Mouse (Mus musculus) bone marrow, adult 2 months (tissue): ENCODE measurements around the gene Nipsnap1. TPM values are rescaled to one million over a fixed set of nuclear protein-coding genes. Genes with fewer than 3 reads are reported as not detected.

ENCODE experiments used
- H3K27ac ChIP-seq: fragments of 200-500 bp; 2 replicates; pipeline ENCODE4 v1.5.1; 2012; ENCODE audit warnings: low read depth, mild to moderate bottlenecking, control low read depth, inconsistent platforms, low read length; ENCODE audit not compliant: control insufficient read depth, poor library complexity, insufficient read depth
- H3K4me1 ChIP-seq: fragments of 200-500 bp; 2 replicates; pipeline ENCODE4 v1.6.1; 2011; ENCODE audit warnings: low read length; ENCODE audit not compliant: control insufficient read depth, insufficient read depth
- H3K4me3 ChIP-seq: fragments of 200-500 bp; replicated peaks from 2 replicates; pipeline ENCODE3; 2011; ENCODE audit warnings: mild to moderate bottlenecking, low read depth, low read length, control low read depth; ENCODE audit not compliant: control insufficient read depth
- CTCF ChIP-seq: fragments of 200-500 bp; IDR thresholded peaks from 2 replicates; pipeline ENCODE4 v1.5.1; 2011; ENCODE audit warnings: low read length, control low read depth; ENCODE audit not compliant: control insufficient read depth, insufficient read depth
- POLR2A ChIP-seq: fragments of 200-500 bp; IDR thresholded peaks from 2 replicates; pipeline ENCODE4 v1.6.1; 2011; ENCODE audit warnings: low read depth, mild to moderate bottlenecking, control low read depth, low read length, borderline replicate concordance; ENCODE audit not compliant: control insufficient read depth
- WGBS: fragments of 180-500 bp; shearing (Covaris S2); methylation state at CpG from one replicate; pipeline ENCODE4 v1.1.7; 2018; 5-methylcytosine and 5-hydroxymethylcytosine counted together
- polyA plus RNA-seq: library from polyadenylated mRNA; stranded (reverse); fragments of >200 nt; gene quantifications from 2 replicates; pipeline ENCODE4 v1.2.4, GENCODE M21; 2011; ENCODE audit warnings: low replicate concordance; ENCODE audit not compliant: missing spikeins, insufficient read depth, insufficient read length

Nipsnap1 gene
- polyA plus RNA-seq, 1 experiment, result 11.5 TPM

DNA sequence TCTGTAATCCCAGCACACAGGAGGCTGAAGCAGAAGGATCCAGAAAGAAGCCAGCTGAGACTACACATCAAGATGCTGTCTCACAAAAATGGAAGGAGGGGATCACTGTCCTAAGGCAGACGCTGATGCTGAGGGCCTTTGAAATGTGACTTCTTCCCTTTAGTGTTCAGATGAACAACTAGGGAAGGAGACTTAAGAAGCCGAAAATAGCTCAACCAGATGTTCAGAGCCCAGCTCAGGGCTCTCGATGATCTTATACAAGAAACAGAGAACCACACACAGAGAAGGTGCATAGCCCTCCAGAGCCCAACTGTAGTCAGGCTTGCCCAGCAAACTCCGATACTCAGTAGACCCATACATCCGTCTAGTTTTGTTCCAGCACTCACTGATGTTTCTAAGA, 36.4 kb upstream of the Nipsnap1 start:
- 60% methylated on average over 5 of the region's 5 CpGs for WGBS
- Histone ChIP-seq H3K27ac (no peak overlapping the region), H3K4me1 (no peaks in the 10 kb centered on the region; the same call in 1 of the 2 replicates), H3K4me3 (no peak overlapping the region)
- TF ChIP-seq POLR2A (no peak), CTCF (no peak)

DNA sequence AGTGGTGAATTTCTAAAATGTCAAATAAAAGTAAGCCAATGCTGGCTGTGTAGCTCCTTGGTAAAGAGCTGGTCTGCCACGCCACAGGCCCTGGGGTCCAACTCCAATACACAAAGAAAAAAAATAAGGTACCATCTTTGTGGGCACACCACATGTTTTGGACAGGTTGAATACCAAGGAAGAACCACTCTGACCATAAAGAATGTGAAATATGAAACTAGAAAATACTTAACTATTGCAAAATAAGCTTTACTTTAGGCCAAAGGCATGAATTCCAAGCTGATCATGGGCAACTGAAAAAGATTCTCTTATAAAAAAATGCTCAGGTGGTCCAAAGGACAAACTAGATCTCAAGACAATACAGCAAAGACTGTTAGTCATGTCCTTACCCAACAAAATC, 35.5 kb upstream of the Nipsnap1 start:
- TF ChIP-seq CTCF, result no peak
- 76% methylated on average over 1 of the region's 1 CpGs for WGBS
- Histone ChIP-seq H3K27ac (no peak overlapping the region), H3K4me1 (no peaks in the 10 kb centered on the region), H3K4me3 (no peak overlapping the region)

DNA sequence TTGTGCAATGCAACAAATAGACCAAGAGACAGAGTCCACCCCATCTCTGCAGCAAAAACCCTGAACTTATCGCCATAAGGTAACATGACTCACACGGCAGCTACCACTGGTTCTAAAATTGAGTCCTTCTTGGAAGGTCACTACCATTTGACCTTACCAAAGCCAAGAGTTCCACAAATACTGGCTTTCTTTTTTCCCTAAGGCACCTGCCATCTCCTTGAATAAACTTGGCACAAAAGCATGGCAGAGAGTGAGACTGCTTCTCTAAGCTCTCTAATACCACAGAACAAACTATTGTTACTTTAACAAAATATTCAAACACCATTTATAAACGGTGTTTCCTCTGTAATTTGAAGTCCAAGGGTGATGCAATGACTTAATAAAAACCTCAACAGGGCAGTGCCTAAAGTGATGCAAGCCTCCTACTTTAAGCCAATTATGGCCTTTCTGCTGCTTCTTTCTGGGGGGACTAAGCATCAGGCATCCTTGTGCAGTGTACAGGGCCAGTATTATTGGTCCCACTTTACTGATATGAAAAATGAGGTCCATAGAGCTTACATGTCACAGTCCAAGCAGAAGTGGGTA, 32.7 kb upstream of the Nipsnap1 start:
- TF ChIP-seq POLR2A, result no peak
- TF ChIP-seq CTCF, result no peak
- whole genome bisulfite sequencing, result 55% methylated on average over 3 of the region's 3 CpGs
- Histone ChIP-seq H3K4me3 (no peak overlapping the region), H3K27ac (no peak overlapping the region), H3K4me1 (no peaks in the 10 kb centered on the region)

DNA sequence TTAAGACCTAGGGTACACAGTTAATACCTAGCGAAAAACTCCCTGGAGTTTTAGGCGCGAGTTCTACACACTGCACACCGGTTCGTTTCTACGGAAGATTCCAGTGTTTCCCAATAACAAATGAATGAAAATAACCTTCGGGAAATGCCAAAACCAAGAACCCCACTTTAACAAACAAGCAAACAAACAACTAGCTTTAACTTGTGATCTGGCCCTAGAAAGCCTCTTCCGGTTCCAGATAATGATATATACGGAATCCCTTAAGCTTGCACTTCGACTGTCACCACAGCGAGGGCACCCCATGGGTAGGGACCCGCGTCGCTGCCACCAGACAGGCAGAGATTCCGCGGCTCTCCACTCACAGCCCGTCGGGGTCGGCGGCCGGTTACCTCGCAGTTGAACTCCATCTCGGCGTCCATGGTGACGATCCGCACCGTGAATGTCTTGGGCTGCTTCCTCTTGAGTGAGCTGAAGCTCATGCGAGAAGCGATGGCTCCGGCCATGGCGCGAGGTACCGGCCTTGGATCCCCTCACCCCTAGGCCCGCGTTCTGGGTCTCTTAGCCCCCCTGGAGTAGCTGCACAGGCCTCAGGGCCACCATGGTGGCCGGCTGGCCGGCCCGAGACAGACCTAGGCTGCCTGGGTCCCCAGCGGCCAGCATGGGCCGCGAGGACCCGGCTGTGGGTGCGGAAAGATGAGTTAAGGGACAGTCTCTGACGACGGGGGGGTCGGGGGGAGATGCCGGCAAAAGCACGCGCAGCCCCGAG, 25.1 kb upstream of the Nipsnap1 start:
- H3K4me3 ChIP-seq, result peak overlapping the region; percentile 96
- H3K27ac ChIP-seq, result peak overlapping the region; percentile 75
- TF ChIP-seq POLR2A, result peak; percentile 35; the same call in 1 of the 2 replicates
- TF ChIP-seq CTCF, result no peak
- H3K4me1 ChIP-seq, result peaks cover 1% of the 10 kb centered on the region; the same call in 1 of the 2 replicates
- WGBS, result 2% methylated on average over 50 of the region's 50 CpGs

DNA sequence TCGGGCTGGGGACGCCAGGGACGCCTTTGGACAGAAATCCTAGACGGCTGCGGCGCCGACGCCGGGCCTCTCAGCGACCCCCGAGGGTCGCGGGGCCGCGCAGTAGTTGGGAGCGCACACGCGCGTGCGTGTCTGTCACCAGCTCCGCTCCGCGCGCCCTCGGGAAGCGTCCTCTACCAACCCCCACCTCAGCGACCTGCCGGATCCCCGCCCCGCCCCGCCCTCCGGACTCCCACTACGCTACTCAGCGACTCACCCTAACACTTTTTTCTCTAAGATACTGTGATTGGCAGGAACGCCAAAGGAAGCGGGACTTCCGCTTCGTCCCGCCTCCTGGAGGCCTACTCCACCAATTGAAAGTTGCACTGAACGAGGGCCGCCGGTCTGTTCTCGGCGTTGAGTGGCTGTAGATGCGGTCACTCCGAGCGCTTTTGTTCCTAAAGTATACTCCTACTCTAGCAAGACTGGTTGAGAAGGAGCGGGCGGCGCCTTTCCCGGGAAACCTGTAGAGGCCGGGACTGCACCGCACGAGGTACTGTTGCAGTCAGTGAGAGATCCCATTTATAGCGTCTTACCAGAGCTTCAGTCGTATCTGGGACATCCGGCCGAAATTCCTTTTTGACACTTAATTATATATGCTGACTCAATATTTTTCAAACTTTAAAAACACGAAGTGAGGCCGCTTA, 24.4 kb upstream of the Nipsnap1 start, which contains the start of gene Nf2:
Gene Nf2, minus strand, starts transcription at position 279 of the 686 bp plus-strand sequence.
- TF ChIP-seq CTCF (0 out of 2 replicates have a peak, but pooled peaks have one; percentile 1), POLR2A (peak; percentile 51; the same call in 1 of the 2 replicates)
- under 1% methylated on average over 60 of the region's 60 CpGs for WGBS

DNA sequence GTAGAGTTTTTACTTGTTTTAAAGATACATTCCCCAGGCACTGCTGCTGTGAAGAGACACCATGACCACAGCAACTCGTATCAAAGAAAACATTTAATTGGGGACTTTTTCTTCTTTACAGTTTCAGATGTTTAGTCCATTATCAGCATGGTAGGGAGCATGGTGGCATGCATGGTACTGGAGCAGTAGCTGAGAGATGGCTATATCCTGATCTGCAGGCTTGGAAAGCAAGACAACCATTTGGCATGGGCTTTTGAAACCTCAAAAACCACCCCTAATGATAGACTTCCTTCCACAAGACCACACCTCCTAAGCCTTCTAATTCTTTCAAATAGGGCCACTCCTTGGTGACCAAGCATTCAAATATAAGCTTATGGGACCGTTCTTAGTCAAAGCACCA, 23.3 kb upstream of the Nipsnap1 start:
- Histone ChIP-seq H3K4me1 (peaks cover 1% of the 10 kb centered on the region; the same call in 1 of the 2 replicates), H3K4me3 (no peak overlapping the region), H3K27ac (no peak overlapping the region)
- 62% methylated on average over 2 of the region's 2 CpGs for WGBS
- TF ChIP-seq POLR2A, result no peak
- TF ChIP-seq CTCF, result no peak

More for the DNA sequence above, 24.4 kb upstream of the Nipsnap1 start, which contains the start of gene Nf2:
- H3K4me1 ChIP-seq, result peaks cover 1% of the 10 kb centered on the region; the same call in 1 of the 2 replicates
- H3K4me3 ChIP-seq, result peak within 1 kb of the TSS; percentile 98
- peak within 1 kb of the TSS; percentile 75 for H3K27ac ChIP-seq

DNA sequence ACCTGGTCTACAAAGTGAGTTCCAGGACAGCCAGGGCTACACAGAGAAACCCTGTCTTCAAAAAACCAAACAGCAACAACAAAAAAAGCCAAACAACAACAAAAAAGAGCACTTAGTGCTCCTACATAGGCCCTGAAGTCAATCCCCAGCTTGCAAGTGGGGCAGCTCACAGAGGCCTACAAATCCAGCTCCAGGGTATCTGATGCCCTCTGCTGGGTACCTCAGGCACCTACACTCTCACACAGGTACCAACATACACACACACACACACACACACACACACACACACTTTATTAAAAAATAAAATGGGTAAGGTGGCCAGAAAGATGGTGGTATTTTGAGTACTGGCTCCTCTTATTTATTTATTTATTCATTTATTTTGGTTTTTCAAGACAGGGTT, 20.7 kb upstream of the Nipsnap1 start:
- Histone ChIP-seq H3K4me1 (no peaks in the 10 kb centered on the region), H3K4me3 (no peak overlapping the region), H3K27ac (no peak overlapping the region)
- TF ChIP-seq POLR2A (no peak), CTCF (no peak)

DNA sequence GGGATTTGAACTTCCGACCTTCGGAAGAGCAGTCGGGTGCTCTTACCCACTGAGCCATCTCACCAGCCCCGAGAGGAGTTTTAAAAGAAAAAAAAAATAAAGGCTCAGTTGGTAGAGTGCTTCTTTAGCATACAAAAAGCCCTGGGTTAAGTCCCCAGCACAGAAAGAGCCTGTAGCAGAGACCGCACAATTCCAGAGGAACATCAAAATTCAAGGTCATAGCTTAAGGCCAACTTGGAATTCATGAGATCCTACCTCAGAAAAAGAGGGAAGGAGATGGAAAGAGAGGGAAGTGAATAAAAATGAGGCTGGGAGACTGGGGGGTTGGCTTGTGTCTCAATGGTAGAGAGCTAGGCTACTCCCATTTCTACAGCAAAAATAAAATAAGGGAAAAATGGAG, 19.6 kb upstream of the Nipsnap1 start:
- Histone ChIP-seq H3K4me3 (no peak overlapping the region), H3K4me1 (no peaks in the 10 kb centered on the region), H3K27ac (no peak overlapping the region)
- WGBS, result 83% methylated on average over 5 of the region's 5 CpGs
- no peak for TF ChIP-seq POLR2A
- TF ChIP-seq CTCF, result no peak
